Mouse (Mus musculus): ENCODE measurements around the gene Galm.
A peak's percentile ranks its signal among the peaks of the same experiment; 100 is the strongest.

The Galm gene

GRCm38 (mm10) chr17:80128476-80128990, 1.3 kb downstream of the Galm start:
- no peak for DNase-seq (ENCODE audit: low spot score in 2 of 2)

- no peak for DNase-seq (ENCODE audit: low spot score in 2 of 2)
Observed at GRCm38 (mm10) chr17:80129387-80129786, 2.1 kb downstream of the Galm start.

- DNase-seq (ENCODE audit: low spot score in 2 of 2) = peak in 1 of 2 experiments; percentile 16
Observed at GRCm38 (mm10) chr17:80130718-80131430, 3.6 kb downstream of the Galm start.

- DNase-seq (ENCODE audit: low spot score in 2 of 2) = peak in 1 of 2 experiments; percentile 14
Observed at GRCm38 (mm10) chr17:80131431-80131766, 4.1 kb downstream of the Galm start.

- no peak for DNase-seq (ENCODE audit: low spot score in 2 of 2)
Observed at GRCm38 (mm10) chr17:80131838-80132237, 4.6 kb downstream of the Galm start.

GRCm38 (mm10) chr17:80132502-80132901, 5.2 kb downstream of the Galm start:
- DNase-seq (ENCODE audit: low spot score in 2 of 2) = no peak

- DNase-seq (ENCODE audit: low spot score in 2 of 2) = peak in 1 of 2 experiments; percentile 20
Observed at GRCm38 (mm10) chr17:80138434-80139162, 11.3 kb downstream of the Galm start.

- DNase-seq (ENCODE audit: low spot score in 2 of 2) = no peak
Observed at GRCm38 (mm10) chr17:80139753-80140444, 12.6 kb downstream of the Galm start.

GRCm38 (mm10) chr17:80143478-80144232, 16.4 kb downstream of the Galm start:
- DNase-seq (ENCODE audit: low spot score in 2 of 2) = no peak

- no peak for DNase-seq (ENCODE audit: low spot score in 2 of 2)
Observed at GRCm38 (mm10) chr17:80145210-80145609, 17.9 kb downstream of the Galm start.

- DNase-seq (ENCODE audit: low spot score in 2 of 2) = no peak
Observed at GRCm38 (mm10) chr17:80145771-80146170, 18.5 kb downstream of the Galm start.

- peak; percentile 68 to 79 for DNase-seq (ENCODE audit: low spot score in 2 of 2)
Observed at GRCm38 (mm10) chr17:80148053-80148994, 21.1 kb downstream of the Galm start.

GRCm38 (mm10) chr17:80148995-80149388, 21.7 kb downstream of the Galm start:
- no peak for DNase-seq (ENCODE audit: low spot score in 2 of 2)

GRCm38 (mm10) chr17:80151353-80151752, 24.1 kb downstream of the Galm start:
- DNase-seq (ENCODE audit: low spot score in 2 of 2) = no peak

- no peak for DNase-seq (ENCODE audit: low spot score in 2 of 2)
Observed at GRCm38 (mm10) chr17:80152767-80153630, 25.7 kb downstream of the Galm start.

- no peak for DNase-seq (ENCODE audit: low spot score in 2 of 2)
Observed at GRCm38 (mm10) chr17:80153631-80154030, 26.4 kb downstream of the Galm start.

- DNase-seq (ENCODE audit: low spot score in 2 of 2) = no peak
Observed at GRCm38 (mm10) chr17:80156905-80157304, 29.6 kb downstream of the Galm start.

- DNase-seq (ENCODE audit: low spot score in 2 of 2) = no peak
Observed at GRCm38 (mm10) chr17:80157489-80157888, 30.2 kb downstream of the Galm start.

- peak; percentile 86 to 91 for DNase-seq (ENCODE audit: low spot score in 2 of 2)
Observed at GRCm38 (mm10) chr17:80160454-80160853, 33.2 kb downstream of the Galm start.

- no peak for DNase-seq (ENCODE audit: low spot score in 2 of 2)
Observed at GRCm38 (mm10) chr17:80163991-80164390, 36.7 kb downstream of the Galm start.
